Mouse (Mus musculus) heart, adult 2 months (tissue): ENCODE measurements around the gene Fastk. TPM values are rescaled to one million over a fixed set of nuclear protein-coding genes. Genes with fewer than 3 reads are reported as not detected.
A peak's percentile ranks its signal among the peaks of the same experiment; 100 is the strongest.

ENCODE experiments used
- DNase-seq, 2 experiments: peaks; one replicate each; pipeline ENCODE4 v3.0.0; 2021
- H3K27ac ChIP-seq: fragments of 200-600 bp; 2 replicates; pipeline ENCODE4 v1.8.1; 2022
- H3K27me3 ChIP-seq: fragments of 200-500 bp; 2 replicates; pipeline ENCODE4 v1.6.1; 2012; ENCODE audit warnings: mild to moderate bottlenecking, low read length, inconsistent platforms, mixed read lengths; ENCODE audit not compliant: control insufficient read depth, insufficient read depth
- H3K36me3 ChIP-seq: fragments of 200-500 bp; 2 replicates; pipeline ENCODE4 v1.6.1; 2012; ENCODE audit warnings: low read length, inconsistent platforms; ENCODE audit not compliant: control insufficient read depth, insufficient read depth
- H3K4me1 ChIP-seq: fragments of 200-500 bp; 2 replicates; pipeline ENCODE4 v1.6.1; 2011; ENCODE audit warnings: low read length; ENCODE audit not compliant: control insufficient read depth, insufficient read depth
- H3K4me3 ChIP-seq: fragments of 200-600 bp; 2 replicates; pipeline ENCODE4 v1.8.1; 2022
- H3K79me2 ChIP-seq: fragments of 200-500 bp; replicated peaks from 2 replicates; pipeline ENCODE4 v1.6.1; 2012; ENCODE audit warnings: mild to moderate bottlenecking, inconsistent platforms, low read length, moderate library complexity, mixed read lengths; ENCODE audit not compliant: control insufficient read depth, insufficient read depth
- H3K9ac ChIP-seq: fragments of 200-500 bp; 2 replicates; pipeline ENCODE4 v1.6.1; 2012; ENCODE audit warnings: low read depth, mild to moderate bottlenecking, control low read depth, inconsistent platforms, low read length, mixed read lengths
- CTCF ChIP-seq: fragments of 200-600 bp; IDR thresholded peaks from 2 replicates; pipeline ENCODE4 v1.8.1; 2022; ENCODE audit warnings: antibody characterized with exemption, mild to moderate bottlenecking, moderate library complexity
- EP300 ChIP-seq: fragments of 200-500 bp; IDR thresholded peaks from 2 replicates; pipeline ENCODE4 v1.6.1; 2011; ENCODE audit warnings: low read depth, low read length, control low read depth; ENCODE audit not compliant: insufficient read depth
- POLR2A ChIP-seq: fragments of 200-500 bp; IDR thresholded peaks from 2 replicates; pipeline ENCODE4 v1.6.1; 2011; ENCODE audit warnings: mild to moderate bottlenecking, low read depth, low read length, control low read depth; ENCODE audit not compliant: insufficient read depth
- WGBS: fragments of 180-500 bp; shearing (Covaris S2); methylation state at CpG from one replicate; pipeline ENCODE4 v1.1.7; 2018; 5-methylcytosine and 5-hydroxymethylcytosine counted together
- intact Hi-C: fragments of 180-260 bp; cut with DNase I; formaldehyde crosslinking; loops from one replicate; pipeline ENCODE4 v1.15.1; 2025
- polyA plus RNA-seq: library from polyadenylated mRNA; depleted of rRNA; stranded (reverse); fragments of >200 nt; gene quantifications from 2 replicates; pipeline ENCODE4 v1.2.3, GENCODE M21; 2012
- total RNA-seq, 2 experiments: library from RNA; stranded (reverse); gene quantifications; 2 replicates each; pipeline ENCODE4 v1.2.3; 2021

Fastk gene
- total and polyA plus RNA-seq, 3 experiments: 287 to 613 (median 328) TPM

DNA sequence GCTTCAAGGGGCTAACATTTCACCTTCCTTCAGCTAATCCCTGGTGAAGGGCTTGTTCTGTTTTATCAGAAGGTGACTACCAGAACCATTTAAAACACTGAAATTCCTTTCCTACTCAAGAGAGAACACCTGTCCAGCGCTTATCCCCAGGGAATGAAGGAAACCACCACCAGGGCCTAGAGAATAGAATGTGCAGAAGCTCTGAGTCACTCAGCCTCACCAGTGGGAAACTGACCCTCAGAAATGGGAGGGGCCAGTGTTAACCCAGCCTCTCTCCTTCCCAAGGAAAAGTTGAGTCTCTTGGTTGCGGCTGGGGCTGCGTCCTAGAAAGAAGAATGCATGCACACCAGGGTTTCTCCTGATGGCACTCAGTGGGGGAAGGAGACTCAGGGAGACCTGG is 10.0 kb upstream of the Fastk start:
- intact Hi-C loops: loop anchor here (2.0 kb wide), 1 partner anchor 16 kb away; no protein-coding TSS in a partner anchor
- no peaks in the 10 kb centered on the region for H3K27me3 ChIP-seq
- TF ChIP-seq CTCF (no peak), POLR2A (no peak), EP300 (no peak)
- peaks cover 24% of the 10 kb centered on the region for H3K4me1 ChIP-seq
- no peaks in the 10 kb centered on the region for H3K36me3 ChIP-seq
- H3K4me3 ChIP-seq: no peak overlapping the region
- no peak for DNase-seq
- no peak overlapping the region for H3K9ac ChIP-seq
- H3K79me2 ChIP-seq: peaks cover 10% of the 10 kb centered on the region
- H3K27ac ChIP-seq: peak overlapping the region; percentile 43
- WGBS: 54% methylated on average over 3 of the region's 3 CpGs

DNA sequence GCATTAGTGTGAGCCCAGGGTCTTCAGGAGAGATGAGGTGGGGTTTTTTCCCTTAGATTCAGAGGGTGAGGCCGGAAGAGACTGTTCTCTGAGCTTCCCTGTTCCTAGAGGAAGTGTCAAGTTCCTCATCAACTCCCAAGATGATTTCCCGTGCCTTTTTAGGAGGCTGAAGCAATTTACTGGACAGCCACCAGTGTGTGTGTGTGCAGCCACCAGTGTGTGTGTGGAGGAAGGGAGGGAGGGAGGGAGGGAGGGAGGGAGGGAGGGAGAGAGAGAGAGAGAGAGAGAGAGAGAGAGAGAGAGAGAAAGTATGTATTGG is 8.9 kb upstream of the Fastk start:
- peak overlapping the region; percentile 93 for H3K27ac ChIP-seq
- intact Hi-C loops: loop anchor here (2.0 kb wide), 1 partner anchor 17 kb away; no protein-coding TSS in a partner anchor
- no peaks in the 10 kb centered on the region for H3K36me3 ChIP-seq
- peaks cover 10% of the 10 kb centered on the region for H3K79me2 ChIP-seq
- TF ChIP-seq EP300: no peak
- no peak for TF ChIP-seq POLR2A
- no peak for TF ChIP-seq CTCF
- H3K4me1 ChIP-seq: peaks cover 24% of the 10 kb centered on the region
- H3K27me3 ChIP-seq: no peaks in the 10 kb centered on the region
- H3K9ac ChIP-seq: no peak overlapping the region
- DNase-seq: peak in 1 of 2 experiments; percentile 30
- 19% methylated on average over 2 of the region's 2 CpGs for WGBS
- no peak overlapping the region for H3K4me3 ChIP-seq

DNA sequence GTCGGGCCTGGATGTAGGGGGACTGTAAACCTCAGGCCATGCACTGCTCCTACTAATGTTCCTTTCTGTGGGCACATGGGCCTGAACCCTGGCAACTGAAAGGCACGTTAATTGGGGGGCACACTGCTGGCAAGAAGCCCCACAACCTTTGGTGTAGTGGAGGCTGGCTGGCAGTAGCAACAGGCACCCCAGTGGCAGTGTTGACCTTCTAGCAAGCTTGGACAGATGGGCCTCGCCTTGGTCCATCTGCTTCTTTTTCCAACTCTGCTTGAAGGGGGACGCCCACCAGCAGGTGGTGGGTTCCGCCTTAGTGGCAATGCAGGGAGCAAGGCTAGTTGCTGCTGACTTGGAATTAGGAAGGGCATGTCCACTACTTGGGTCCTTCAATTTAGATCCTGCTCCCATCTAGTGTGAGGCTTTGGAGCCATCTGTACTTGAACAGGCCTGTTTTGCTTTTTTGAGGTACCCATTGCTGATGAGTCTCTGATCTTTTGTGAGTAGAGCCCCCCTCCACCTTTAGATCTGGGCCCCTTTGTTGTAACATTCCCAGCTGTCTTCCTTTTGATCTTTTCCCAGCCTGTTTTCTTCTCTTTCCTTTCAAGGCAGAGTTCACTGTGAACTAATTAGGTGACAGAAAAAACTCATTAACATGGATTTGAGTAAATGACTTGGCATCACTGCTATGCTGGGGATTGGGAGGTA is 8.3 kb upstream of the Fastk start:
- peak overlapping the region; percentile 70 for H3K4me3 ChIP-seq
- H3K36me3 ChIP-seq: no peaks in the 10 kb centered on the region
- peak overlapping the region; percentile 90 for H3K9ac ChIP-seq
- WGBS: 25% methylated on average over 5 of the region's 5 CpGs
- H3K27ac ChIP-seq: peak overlapping the region; percentile 93
- DNase-seq: no peak
- intact Hi-C loops: no loop called here
- peaks cover 10% of the 10 kb centered on the region for H3K79me2 ChIP-seq
- TF ChIP-seq CTCF: no peak
- TF ChIP-seq POLR2A: no peak
- TF ChIP-seq EP300: no peak
- no peaks in the 10 kb centered on the region for H3K27me3 ChIP-seq
- peaks cover 24% of the 10 kb centered on the region for H3K4me1 ChIP-seq

DNA sequence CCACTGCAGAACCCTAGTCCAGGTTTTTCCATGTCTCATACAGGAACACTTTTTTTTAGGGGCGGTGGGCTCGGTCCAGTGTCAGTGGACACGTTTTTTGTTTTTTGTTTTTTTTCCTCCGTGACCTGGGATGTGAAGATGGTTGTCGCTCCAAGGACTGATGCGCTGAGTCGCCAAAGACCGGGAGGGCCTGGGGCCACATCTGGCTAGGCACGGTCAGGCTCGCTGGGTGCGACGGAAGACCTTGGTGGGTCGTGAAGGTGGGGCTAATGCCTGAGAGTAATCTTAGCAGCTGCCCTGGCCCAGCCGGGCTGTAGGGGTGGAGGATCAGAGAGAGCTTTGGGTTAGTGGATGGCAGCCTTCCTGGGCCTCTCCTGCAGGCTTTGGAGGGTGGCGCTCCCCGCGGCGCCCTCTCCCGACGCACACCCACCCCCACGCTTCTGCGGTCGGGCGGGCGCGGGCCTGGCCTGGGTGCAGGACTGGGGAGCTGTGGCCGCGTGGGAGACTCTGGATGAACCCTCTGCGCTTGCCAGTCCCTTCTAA is 7.7 kb upstream of the Fastk start:
- Histone ChIP-seq H3K36me3 (no peaks in the 10 kb centered on the region), H3K79me2 (peaks cover 9% of the 10 kb centered on the region), H3K4me3 (peak overlapping the region; percentile 70), H3K27me3 (no peaks in the 10 kb centered on the region), H3K4me1 (peaks cover 27% of the 10 kb centered on the region), H3K27ac (peak overlapping the region; percentile 93), H3K9ac (peak overlapping the region; percentile 90)
- intact Hi-C loops: no loop called here
- 2% methylated on average over 29 of the region's 29 CpGs for WGBS
- TF ChIP-seq POLR2A (no peak), EP300 (no peak), CTCF (peak; percentile 19)
- DNase-seq: peak; percentile 49 to 57

DNA sequence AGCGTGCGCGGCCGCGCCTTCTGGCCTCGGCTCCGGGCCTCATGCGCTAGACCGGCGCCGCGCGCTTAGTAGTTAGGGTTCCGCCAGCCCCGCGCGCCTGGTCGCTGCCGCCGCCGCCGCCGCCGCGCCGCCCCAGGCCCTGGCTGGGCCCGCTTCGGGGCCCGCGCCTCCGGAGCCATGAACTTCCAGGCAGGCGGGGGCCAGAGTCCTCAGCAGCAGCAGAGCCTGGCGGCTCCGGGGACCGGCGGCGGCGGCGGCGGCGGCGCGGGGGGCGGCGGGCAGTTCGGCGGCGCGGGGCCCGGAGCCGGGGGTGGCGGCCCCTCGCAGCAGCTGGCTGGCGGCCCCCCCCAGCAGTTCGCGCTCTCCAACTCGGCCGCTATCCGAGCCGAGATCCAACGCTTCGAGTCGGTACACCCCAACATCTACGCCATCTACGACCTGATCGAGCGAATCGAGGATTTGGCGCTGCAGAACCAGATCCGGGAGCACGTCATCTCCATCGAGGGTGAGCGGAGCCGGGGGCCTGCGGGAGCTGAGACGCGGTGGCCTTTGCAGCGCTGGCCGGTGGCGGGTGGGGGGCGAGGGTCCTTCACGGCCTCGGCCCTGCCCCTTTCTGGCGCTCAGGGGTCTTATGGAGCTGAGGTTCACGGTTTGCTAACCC is 7.1 kb upstream of the Fastk start, which contains the start of gene Agap3:
Agap3 (plus strand) TSS at position 148 of the 661 bp plus-strand sequence.
- H3K27me3 ChIP-seq: no peaks in the 10 kb centered on the region
- H3K36me3 ChIP-seq: no peaks in the 10 kb centered on the region
- H3K4me1 ChIP-seq: peaks cover 27% of the 10 kb centered on the region
- peak within 1 kb of the TSS; percentile 90 for H3K9ac ChIP-seq
- DNase-seq: peak; percentile 53 to 65
- H3K27ac ChIP-seq: peak within 1 kb of the TSS; percentile 93
- H3K4me3 ChIP-seq: peak within 1 kb of the TSS; percentile 70
- TF ChIP-seq CTCF: no peak
- TF ChIP-seq POLR2A: no peak
- TF ChIP-seq EP300: no peak
- 2% methylated on average over 76 of the region's 85 CpGs for WGBS
- H3K79me2 ChIP-seq: peaks cover 6% of the 10 kb centered on the region
- intact Hi-C loops: no loop called here
